Mouse (Mus musculus) cortical plate, adult 2 months (tissue): ENCODE data around the gene Appl2. TPM values are rescaled to one million over a fixed set of nuclear protein-coding genes. Genes with fewer than 3 reads are reported as not detected.
"Not testable (repeated sequence)": the region's sequence is repeated elsewhere in the genome, so short reads cannot be mapped to it uniquely, and the experiment has no call there.

Source experiments
- H3K27ac ChIP-seq: fragments of 200-500 bp; 2 replicates; pipeline ENCODE4 v1.5.1; 2012; ENCODE audit warnings: low read length, control low read depth, inconsistent platforms; ENCODE audit not compliant: insufficient read depth
- H3K4me1 ChIP-seq: fragments of 200-500 bp; 2 replicates; pipeline ENCODE4 v1.6.1; 2011; ENCODE audit warnings: low read length; ENCODE audit not compliant: control insufficient read depth, insufficient read depth
- H3K4me3 ChIP-seq: fragments of 200-500 bp; 2 replicates; pipeline ENCODE4 v1.5.1; 2011; ENCODE audit warnings: mild to moderate bottlenecking, low read length, control low read depth; ENCODE audit not compliant: insufficient read depth
- CTCF ChIP-seq: fragments of 200-500 bp; IDR thresholded peaks from 2 replicates; pipeline ENCODE4 v1.5.1; 2011; ENCODE audit warnings: mild to moderate bottlenecking, control low read depth, low read length; ENCODE audit not compliant: insufficient read depth; ENCODE audit errors: extremely low read depth
- POLR2A ChIP-seq: fragments of 200-500 bp; IDR thresholded peaks from 2 replicates; pipeline ENCODE4 v1.6.1; 2011; ENCODE audit warnings: mild to moderate bottlenecking, low read length, control low read depth; ENCODE audit not compliant: insufficient read depth; ENCODE audit errors: extremely low read depth
- polyA plus RNA-seq: library from polyadenylated mRNA; depleted of rRNA; stranded (reverse); fragments of >200 nt; gene quantifications from 2 replicates; pipeline ENCODE4 v1.2.3, GENCODE M21; 2012; rRNA removed

Gene Appl2
- 67.6 and 73.8 TPM in 2 replicates for polyA plus RNA-seq

- Histone ChIP-seq H3K4me3 (peak within 1 kb of the TSS; percentile 72), H3K4me1 (peaks cover 12% of the 10 kb centered on the region; the same call in 1 of the 2 replicates), H3K27ac (peak within 1 kb of the TSS; percentile 63; the same call in 1 of the 2 replicates)
- TF ChIP-seq CTCF (no peak), POLR2A (peak; percentile 34; the same call in 1 of the 2 replicates)
Observed at GRCm38 (mm10) chr10:83648131-83649020, at the start of gene Appl2. Gene Appl2 (minus strand): TSS chr10:83648738.

- TF ChIP-seq POLR2A: no peak
- no peak for TF ChIP-seq CTCF
- H3K4me3 ChIP-seq: no peak overlapping the region
- no peaks in the 10 kb centered on the region for H3K4me1 ChIP-seq
- no peak overlapping the region for H3K27ac ChIP-seq
Observed at GRCm38 (mm10) chr10:83696226-83696625, 47.7 kb upstream of the Appl2 start.

DNA sequence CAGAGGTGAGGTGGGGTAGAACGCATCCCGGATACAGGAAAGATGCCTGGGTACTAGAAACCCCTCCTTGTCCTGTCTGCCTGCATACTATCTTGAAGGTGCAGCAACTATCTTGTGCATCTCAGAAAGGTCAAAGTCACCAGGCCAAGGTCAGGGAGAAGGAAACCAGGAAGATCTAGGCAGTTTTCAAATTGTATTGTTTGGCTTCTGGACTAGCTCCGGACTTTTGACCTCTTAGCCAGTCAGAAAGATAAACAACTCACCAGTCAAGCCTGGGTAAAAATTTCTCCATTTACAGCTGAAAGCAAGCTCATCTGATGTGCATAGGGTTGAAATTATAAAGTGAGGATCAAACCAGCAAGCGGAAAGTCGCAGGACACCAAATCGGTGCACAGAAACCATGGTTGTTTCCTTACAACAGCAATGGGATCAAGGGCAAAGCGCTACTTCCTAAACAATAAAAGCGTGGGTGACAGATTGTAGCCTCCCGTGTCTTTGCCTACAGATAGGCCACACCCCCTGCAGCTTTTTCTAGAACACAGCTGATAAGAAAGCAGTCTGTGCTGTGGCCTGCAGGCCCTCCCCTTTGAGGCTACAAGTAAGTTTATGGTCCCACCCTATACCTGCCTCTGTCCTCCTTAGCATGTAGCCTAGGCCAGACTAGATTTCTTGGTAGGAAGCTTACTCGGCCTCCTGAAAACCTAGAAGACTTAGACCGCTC lies 43.8 kb upstream of the Appl2 start:
- no peak overlapping the region for H3K4me3 ChIP-seq
- H3K4me1 ChIP-seq: no peaks in the 10 kb centered on the region
- TF ChIP-seq POLR2A: no peak
- TF ChIP-seq CTCF: no peak
- no peak overlapping the region for H3K27ac ChIP-seq

DNA sequence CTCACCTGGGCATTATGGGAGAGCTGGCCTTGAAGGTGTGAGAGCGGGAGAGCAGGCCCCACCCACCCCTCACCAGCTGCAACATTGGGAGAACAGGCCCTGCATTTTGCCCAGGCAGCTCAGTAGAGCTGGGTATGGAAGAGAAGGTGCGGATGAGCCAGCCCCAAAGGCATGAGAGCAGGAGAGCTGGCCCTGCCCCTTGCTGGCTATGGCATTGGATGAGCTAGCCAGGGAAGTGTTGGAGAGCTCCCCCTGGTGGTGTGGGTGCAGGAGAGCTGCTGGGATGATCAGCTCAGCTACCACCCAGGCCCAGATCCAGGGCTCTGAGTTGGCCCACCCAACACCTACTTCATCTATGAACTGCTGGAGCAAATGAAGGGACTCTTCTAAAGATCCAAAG lies 39.7 kb upstream of the Appl2 start:
- Histone ChIP-seq H3K4me3 (no peak overlapping the region), H3K4me1 (no peaks in the 10 kb centered on the region), H3K27ac (no peak overlapping the region)
- TF ChIP-seq CTCF (no peak), POLR2A (no peak)

GRCm38 (mm10) chr10:83681334-83681733 lies 32.8 kb upstream of the Appl2 start:
- TF ChIP-seq CTCF (no peak), POLR2A (no peak)
- Histone ChIP-seq H3K4me3 (no peak overlapping the region), H3K4me1 (no peaks in the 10 kb centered on the region), H3K27ac (no peak overlapping the region)

DNA sequence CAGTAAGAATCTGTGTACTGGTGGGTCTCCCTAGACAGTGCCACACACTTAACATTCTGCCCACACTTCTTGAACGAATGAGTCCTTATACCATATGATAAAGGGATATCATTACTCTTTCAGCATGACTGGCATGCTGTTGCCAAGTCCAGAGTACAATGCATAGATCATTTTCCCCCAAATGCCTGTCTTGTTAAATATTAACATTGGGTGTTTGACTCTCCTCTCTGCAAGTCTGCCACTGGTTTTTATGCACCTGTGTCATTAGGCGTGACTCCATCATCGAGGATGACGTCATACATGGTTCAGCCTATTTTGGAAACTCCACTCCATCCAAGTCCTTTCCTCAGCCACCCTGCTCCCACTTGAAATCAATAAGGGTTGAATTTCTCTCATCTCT lies 18.0 kb upstream of the Appl2 start:
- TF ChIP-seq CTCF (no peak), POLR2A (no peak)
- no peaks in the 10 kb centered on the region for H3K4me1 ChIP-seq
- no peak overlapping the region for H3K27ac ChIP-seq
- no peak overlapping the region for H3K4me3 ChIP-seq

DNA sequence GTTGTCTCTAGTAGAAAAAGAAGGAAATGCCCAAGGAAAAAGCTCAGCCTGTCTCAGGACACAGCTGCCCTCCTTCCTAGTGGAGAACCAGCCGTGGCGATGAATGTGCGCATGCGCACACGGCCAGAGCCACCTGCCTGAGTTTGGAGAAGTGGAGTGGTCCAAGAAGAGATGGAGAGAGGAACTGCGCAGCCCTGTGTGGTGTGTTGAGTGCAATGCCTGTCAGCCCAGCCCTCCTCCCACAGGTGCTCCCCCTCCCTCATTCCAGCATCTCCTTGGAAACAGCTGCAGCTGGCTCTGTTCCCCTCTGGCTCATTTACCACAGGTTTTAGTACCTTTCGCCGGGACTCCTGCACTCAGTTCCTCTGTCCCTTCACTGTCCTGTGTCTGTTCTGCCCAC lies 13.4 kb upstream of the Appl2 start:
- TF ChIP-seq CTCF (no peak), POLR2A (no peak)
- Histone ChIP-seq H3K27ac (no peak overlapping the region), H3K4me1 (no peaks in the 10 kb centered on the region)

GRCm38 (mm10) chr10:83660605-83661004 lies 12.1 kb upstream of the Appl2 start:
- Histone ChIP-seq H3K27ac (no peak overlapping the region), H3K4me3 (no peak overlapping the region), H3K4me1 (no peaks in the 10 kb centered on the region)
- TF ChIP-seq POLR2A (no peak), CTCF (0 out of 2 replicates have a peak, but pooled peaks have one; percentile 20)

More for the DNA sequence above, 13.4 kb upstream of the Appl2 start:
- no peak overlapping the region for H3K4me3 ChIP-seq

- H3K4me3 ChIP-seq: no peak overlapping the region
- no peaks in the 10 kb centered on the region for H3K4me1 ChIP-seq
- TF ChIP-seq CTCF: no peak
- no peak for TF ChIP-seq POLR2A
- H3K27ac ChIP-seq: no peak overlapping the region
Observed at GRCm38 (mm10) chr10:83654591-83654990, 6.1 kb upstream of the Appl2 start.

GRCm38 (mm10) chr10:83652205-83652866 lies 3.8 kb upstream of the Appl2 start:
- not testable (repeated sequence) for H3K4me3 ChIP-seq, H3K4me1 ChIP-seq, H3K27ac ChIP-seq
